Mouse (Mus musculus): ENCODE measurements at regions not wholly inside any gene's neighbourhood (a gene's known extent, or its start where the extent isn't known, plus 50 kb on each side); places are given as distances from the start of the nearest gene placed in this dataset.
A peak's percentile ranks its signal among the peaks of the same experiment; 100 is the strongest.

DNA sequence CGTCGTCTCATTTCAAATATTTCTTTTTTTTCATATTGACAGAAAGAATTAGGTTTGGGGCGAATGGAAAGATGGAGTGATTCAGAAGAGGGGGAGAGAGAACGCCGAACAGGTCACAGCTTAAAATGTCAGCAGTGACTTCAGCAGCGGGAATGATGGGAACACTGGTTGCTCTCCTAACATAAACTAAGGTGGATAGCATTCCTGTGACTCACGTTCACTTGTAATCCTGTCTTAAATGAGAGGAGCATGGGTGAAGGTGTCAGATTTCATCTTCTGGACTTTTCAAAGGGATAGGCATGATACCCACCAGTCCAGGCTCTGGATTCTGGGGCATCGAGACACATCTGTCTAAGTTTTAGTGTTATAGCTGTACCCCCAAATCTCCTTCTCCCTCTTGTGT, 111.8 kb downstream of the Cd24a start:
- 22% methylated on average over 8 of the region's 8 CpGs for WGBS
- H3K36me3 ChIP-seq (ENCODE audit: insufficient read depth, low read length), result no peaks in the 10 kb centered on the region
- 0 out of 2 replicates have a peak overlapping the region, but pooled peaks have one; percentile 22 for H3K9ac ChIP-seq (replicated peaks; ENCODE audit: low read length)
- no peak overlapping the region; the same call in 1 of the 2 replicates for H3K4me3 ChIP-seq (ENCODE audit: low read length)
- H3K4me2 ChIP-seq (replicated peaks; ENCODE audit: low read depth, low read length), result peak overlapping the region; percentile 46
- ATAC-seq (ENCODE audit: low FRiP score, low TSS enrichment), result no peak
- no peaks in the 10 kb centered on the region for H3K9me3 ChIP-seq (ENCODE audit: low read length)
- peaks cover 41% of the 10 kb centered on the region for H3K4me1 ChIP-seq (ENCODE audit: insufficient read depth, low read length)
- peak overlapping the region; percentile 35 for H3K27ac ChIP-seq (ENCODE audit: low read length)
- H3K27me3 ChIP-seq (ENCODE audit: insufficient read depth, low read length), result no peaks in the 10 kb centered on the region

DNA sequence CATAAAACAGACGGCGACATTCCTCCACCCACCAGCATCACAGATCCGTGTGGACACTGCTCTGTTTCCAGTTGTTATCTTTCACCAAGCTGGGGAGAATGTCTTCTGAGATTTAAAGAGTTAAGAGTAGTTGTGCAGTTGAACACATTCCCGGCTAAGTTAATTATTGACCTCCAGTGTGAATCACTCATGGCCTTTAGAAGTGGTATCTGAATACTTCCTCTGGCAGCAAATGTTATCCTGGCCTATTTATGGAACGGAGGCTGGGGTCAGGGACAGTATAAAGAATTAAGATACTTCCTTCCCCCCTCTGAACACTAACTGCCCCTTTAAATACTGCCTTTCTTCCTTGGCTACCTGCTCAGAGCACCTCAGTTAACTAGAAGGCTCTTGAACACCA, 115.9 kb downstream of the Cd24a start:
- Histone ChIP-seq H3K4me3 (ENCODE audit: low read length) (no peak overlapping the region), H3K4me2 (replicated peaks; ENCODE audit: low read depth, low read length) (no peak overlapping the region), H3K27me3 (ENCODE audit: insufficient read depth, low read length) (no peaks in the 10 kb centered on the region), H3K27ac (ENCODE audit: low read length) (peak overlapping the region; percentile 71), H3K9ac (replicated peaks; ENCODE audit: low read length) (no peak overlapping the region), H3K36me3 (ENCODE audit: insufficient read depth, low read length) (no peaks in the 10 kb centered on the region), H3K9me3 (ENCODE audit: low read length) (no peaks in the 10 kb centered on the region), H3K4me1 (ENCODE audit: insufficient read depth, low read length) (peaks cover 32% of the 10 kb centered on the region)
- 39% methylated on average over 5 of the region's 5 CpGs for WGBS
- peak; percentile 47; the same call in 1 of the 2 replicates for ATAC-seq (ENCODE audit: low FRiP score, low TSS enrichment)

DNA sequence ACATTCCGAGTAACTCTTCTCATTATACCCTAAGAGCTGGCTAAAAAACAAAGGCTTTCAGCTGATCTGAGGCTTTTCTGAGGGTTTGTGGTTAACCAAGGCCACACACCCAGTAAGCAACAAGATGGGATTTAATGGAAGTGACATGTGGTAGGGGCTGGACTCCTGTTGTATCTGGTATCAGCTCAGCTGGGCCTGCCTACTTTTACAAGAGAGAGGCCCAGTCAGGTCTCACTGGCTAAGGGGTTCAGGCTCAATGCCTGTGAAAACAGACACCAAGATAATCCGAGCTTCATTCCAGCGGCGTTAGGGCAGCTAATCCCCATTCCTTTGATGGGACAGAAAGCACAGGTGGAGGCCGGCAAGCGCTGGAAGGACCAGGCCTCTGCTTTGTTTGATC, 116.4 kb downstream of the Cd24a start:
- peak; percentile 55; the same call in 1 of the 2 replicates for ATAC-seq (ENCODE audit: low FRiP score, low TSS enrichment)
- H3K27ac ChIP-seq (ENCODE audit: low read length), result peak overlapping the region; percentile 71
- 37% methylated on average over 6 of the region's 6 CpGs for WGBS

DNA sequence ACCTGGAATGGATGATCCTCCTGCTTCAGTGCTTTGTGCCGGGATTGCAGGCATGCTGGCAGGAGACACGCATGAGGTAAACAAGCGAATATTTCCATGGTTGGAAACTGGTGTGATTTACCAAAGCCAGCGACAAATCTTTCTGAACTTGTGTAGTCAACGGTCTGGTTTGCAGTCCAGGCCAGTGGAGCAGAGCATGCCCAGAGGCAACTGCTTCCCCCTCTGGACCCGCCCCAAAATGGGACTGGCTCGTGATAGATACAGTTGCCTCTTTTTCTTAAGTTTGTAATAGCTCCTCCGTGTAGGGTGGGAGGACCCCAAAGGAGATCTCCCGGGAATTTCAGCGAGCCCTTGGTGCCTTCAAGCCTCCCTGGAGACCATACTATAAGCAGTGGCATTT, 117.4 kb downstream of the Cd24a start:
- Histone ChIP-seq H3K4me2 (replicated peaks; ENCODE audit: low read depth, low read length) (no peak overlapping the region), H3K9me3 (ENCODE audit: low read length) (no peaks in the 10 kb centered on the region), H3K4me3 (ENCODE audit: low read length) (no peak overlapping the region), H3K9ac (replicated peaks; ENCODE audit: low read length) (no peak overlapping the region), H3K27me3 (ENCODE audit: insufficient read depth, low read length) (no peaks in the 10 kb centered on the region), H3K4me1 (ENCODE audit: insufficient read depth, low read length) (peaks cover 17% of the 10 kb centered on the region), H3K27ac (ENCODE audit: low read length) (no peak overlapping the region), H3K36me3 (ENCODE audit: insufficient read depth, low read length) (no peaks in the 10 kb centered on the region)
- no peak for ATAC-seq (ENCODE audit: low FRiP score, low TSS enrichment)
- WGBS, result 63% methylated on average over 10 of the region's 10 CpGs

More for the DNA sequence above, 116.4 kb downstream of the Cd24a start:
- no peak overlapping the region for H3K4me2 ChIP-seq (replicated peaks; ENCODE audit: low read depth, low read length)
- no peak overlapping the region for H3K4me3 ChIP-seq (ENCODE audit: low read length)
- H3K9me3 ChIP-seq (ENCODE audit: low read length), result no peaks in the 10 kb centered on the region
- H3K9ac ChIP-seq (replicated peaks; ENCODE audit: low read length), result no peak overlapping the region
- peaks cover 26% of the 10 kb centered on the region for H3K4me1 ChIP-seq (ENCODE audit: insufficient read depth, low read length)
- H3K36me3 ChIP-seq (ENCODE audit: insufficient read depth, low read length), result no peaks in the 10 kb centered on the region
- H3K27me3 ChIP-seq (ENCODE audit: insufficient read depth, low read length), result no peaks in the 10 kb centered on the region

DNA sequence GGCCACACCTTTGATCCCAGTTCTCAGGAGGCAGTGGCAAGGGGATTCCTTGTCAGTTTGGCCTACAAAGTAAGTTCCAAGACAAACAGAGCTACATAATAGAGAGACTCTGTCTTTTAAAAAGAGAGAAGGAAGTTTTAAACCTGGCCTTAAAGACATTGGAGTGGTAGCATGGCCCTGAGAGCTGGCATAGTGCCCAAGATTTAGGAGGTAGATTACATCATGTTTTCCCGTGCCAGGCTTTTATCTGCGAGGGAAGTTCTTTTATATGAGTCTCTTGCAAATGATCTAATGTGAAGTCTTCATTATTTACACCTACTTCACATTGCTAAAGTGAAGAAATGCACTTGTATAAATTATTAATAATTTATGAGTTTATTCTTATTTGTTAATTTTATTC, 119.8 kb downstream of the Cd24a start:
- Histone ChIP-seq H3K4me3 (ENCODE audit: low read length) (no peak overlapping the region), H3K9me3 (ENCODE audit: low read length) (no peaks in the 10 kb centered on the region), H3K9ac (replicated peaks; ENCODE audit: low read length) (no peak overlapping the region), H3K4me1 (ENCODE audit: insufficient read depth, low read length) (peaks cover 19% of the 10 kb centered on the region), H3K4me2 (replicated peaks; ENCODE audit: low read depth, low read length) (no peak overlapping the region), H3K27me3 (ENCODE audit: insufficient read depth, low read length) (no peaks in the 10 kb centered on the region), H3K36me3 (ENCODE audit: insufficient read depth, low read length) (no peaks in the 10 kb centered on the region), H3K27ac (ENCODE audit: low read length) (no peak overlapping the region)
- WGBS, result 61% methylated on average over 2 of the region's 2 CpGs
- ATAC-seq (ENCODE audit: low FRiP score, low TSS enrichment), result no peak

DNA sequence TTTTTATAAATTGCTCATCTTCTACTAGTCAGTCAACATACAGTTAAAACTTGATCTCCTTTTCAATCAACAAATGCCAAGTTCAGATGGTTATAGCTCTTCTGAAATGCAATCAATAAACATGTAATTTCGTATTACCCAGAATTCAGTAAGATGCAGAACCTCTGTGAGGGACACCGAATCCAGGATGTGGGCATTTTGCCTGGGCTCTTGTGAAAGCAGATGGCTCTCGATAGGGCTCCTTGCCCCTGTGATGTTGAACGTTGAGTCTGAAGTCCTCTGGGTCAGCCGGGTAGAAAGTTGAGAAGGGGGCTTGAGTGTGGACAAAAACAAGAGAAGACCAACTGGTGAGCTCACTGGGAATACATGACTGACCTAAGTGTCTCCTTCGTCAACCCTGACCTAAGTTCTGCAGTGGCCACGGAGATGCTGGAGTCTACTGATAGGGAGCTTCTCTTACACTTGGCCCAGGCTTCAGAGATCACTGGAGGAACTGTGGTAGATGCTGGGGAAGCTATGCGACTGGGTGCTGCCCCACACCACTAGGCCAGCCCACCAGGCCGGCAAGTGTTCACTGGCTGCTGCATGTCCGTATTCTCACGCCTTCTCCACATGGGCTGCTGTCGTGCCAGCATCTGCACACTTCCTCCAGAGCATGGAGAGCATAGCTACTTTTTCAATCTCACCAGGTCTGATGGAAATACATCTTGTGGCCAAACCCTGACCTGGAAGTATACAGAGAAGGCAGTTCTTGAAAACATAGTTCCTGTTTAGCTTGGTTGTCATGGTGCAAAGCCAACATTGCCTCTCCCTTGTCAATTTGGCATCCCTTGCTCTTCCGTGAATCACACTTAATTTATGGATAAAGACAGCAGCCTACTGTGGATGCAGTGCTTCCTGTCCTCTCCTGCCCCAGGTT, 122.5 kb downstream of the Cd24a start:
- 0 out of 2 replicates have a peak, but pooled peaks cover 3% of the 10 kb centered on the region for H3K4me1 ChIP-seq (ENCODE audit: insufficient read depth, low read length)
- 82% methylated on average over 13 of the region's 13 CpGs for WGBS
- ATAC-seq (ENCODE audit: low FRiP score, low TSS enrichment), result no peak

DNA sequence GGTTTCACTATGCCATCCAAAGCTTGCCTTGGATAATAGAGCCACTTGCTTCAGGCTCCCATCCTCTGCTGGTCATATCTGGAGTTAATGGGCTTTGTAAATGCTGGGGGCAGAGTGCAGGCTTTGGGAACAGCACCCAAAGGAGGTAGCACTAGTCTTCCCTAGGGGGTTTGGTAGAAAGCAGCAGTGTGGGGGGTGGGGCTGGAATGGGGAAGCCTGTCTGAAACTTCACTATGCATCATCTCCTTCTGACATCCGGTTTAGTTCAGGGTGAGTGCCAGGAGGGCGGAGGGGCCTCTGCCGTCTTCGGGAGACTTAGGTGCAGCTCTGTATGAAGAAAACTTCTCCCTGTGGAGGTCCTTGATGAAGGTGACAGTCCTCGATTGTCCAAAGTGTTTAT, 124.8 kb downstream of the Cd24a start:
- Histone ChIP-seq H3K27me3 (ENCODE audit: insufficient read depth, low read length) (no peaks in the 10 kb centered on the region), H3K4me1 (ENCODE audit: insufficient read depth, low read length) (peaks cover 3% of the 10 kb centered on the region; the same call in 1 of the 2 replicates), H3K27ac (ENCODE audit: low read length) (no peak overlapping the region), H3K9me3 (ENCODE audit: low read length) (no peaks in the 10 kb centered on the region), H3K36me3 (ENCODE audit: insufficient read depth, low read length) (no peaks in the 10 kb centered on the region), H3K9ac (replicated peaks; ENCODE audit: low read length) (no peak overlapping the region), H3K4me3 (ENCODE audit: low read length) (no peak overlapping the region), H3K4me2 (replicated peaks; ENCODE audit: low read depth, low read length) (no peak overlapping the region)
- no peak for ATAC-seq (ENCODE audit: low FRiP score, low TSS enrichment)
- 79% methylated on average over 5 of the region's 5 CpGs for WGBS

More for the DNA sequence above, 122.5 kb downstream of the Cd24a start:
- H3K36me3 ChIP-seq (ENCODE audit: insufficient read depth, low read length), result no peaks in the 10 kb centered on the region
- no peak overlapping the region for H3K4me2 ChIP-seq (replicated peaks; ENCODE audit: low read depth, low read length)
- H3K27ac ChIP-seq (ENCODE audit: low read length), result no peak overlapping the region
- H3K9me3 ChIP-seq (ENCODE audit: low read length), result no peaks in the 10 kb centered on the region
- no peak overlapping the region for H3K4me3 ChIP-seq (ENCODE audit: low read length)
- no peak overlapping the region for H3K9ac ChIP-seq (replicated peaks; ENCODE audit: low read length)
- H3K27me3 ChIP-seq (ENCODE audit: insufficient read depth, low read length), result no peaks in the 10 kb centered on the region

DNA sequence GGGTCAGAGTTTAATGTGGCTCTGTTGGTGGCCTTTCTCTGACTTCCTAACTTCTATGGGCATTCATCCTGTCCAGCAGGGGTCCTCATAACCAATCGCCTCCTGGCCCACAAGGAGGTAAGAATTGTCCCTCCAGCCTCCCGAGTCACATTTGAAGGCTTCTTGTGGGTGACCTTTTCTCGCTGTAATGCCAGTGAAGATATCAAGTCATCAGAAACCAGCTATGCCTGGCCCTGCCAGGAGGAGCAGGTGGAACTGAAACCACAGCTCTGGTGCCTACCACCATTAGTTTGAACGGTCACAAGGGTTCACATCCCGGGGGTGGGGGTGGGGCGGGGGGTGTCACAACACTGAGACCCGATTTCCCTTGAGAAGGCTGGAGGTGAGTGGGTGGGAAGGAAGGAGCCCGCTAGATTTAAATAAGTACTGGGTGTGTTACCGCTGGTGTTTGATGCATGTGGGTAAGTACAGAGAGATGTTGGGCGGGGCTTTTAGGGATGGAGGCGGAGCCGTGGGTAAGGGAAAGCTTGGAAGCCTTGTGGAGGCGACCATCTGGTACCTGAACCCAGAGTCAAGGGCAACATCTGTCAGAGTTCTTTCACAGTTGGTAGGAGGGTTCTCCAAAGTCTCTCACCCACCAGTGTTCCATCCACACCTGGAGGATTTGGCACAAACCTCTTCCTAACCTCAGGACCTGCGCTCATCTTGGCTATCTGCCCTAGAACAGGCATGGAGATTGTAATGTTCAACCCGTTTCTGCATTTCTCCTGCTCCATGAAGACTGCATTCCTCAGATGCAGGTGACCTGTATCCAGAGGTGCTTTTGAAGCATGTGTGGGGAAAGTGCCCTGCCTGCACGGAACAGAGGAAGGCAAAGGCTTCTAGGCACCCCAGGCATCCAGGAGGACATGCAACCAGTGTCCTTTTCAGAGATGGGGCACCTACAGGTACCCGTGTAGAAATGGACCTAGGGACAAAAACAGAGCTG, 128.2 kb downstream of the Cd24a start:
- no peaks in the 10 kb centered on the region for H3K36me3 ChIP-seq (ENCODE audit: insufficient read depth, low read length)
- H3K27ac ChIP-seq (ENCODE audit: low read length), result no peak overlapping the region
- H3K9me3 ChIP-seq (ENCODE audit: low read length), result no peaks in the 10 kb centered on the region
- no peak overlapping the region for H3K4me3 ChIP-seq (ENCODE audit: low read length)
- no peak overlapping the region for H3K4me2 ChIP-seq (replicated peaks; ENCODE audit: low read depth, low read length)
- ATAC-seq (ENCODE audit: low FRiP score, low TSS enrichment), result no peak
- no peak overlapping the region for H3K9ac ChIP-seq (replicated peaks; ENCODE audit: low read length)
- 59% methylated on average over 17 of the region's 17 CpGs for WGBS
- H3K4me1 ChIP-seq (ENCODE audit: insufficient read depth, low read length), result peaks cover 3% of the 10 kb centered on the region; the same call in 1 of the 2 replicates
- no peaks in the 10 kb centered on the region for H3K27me3 ChIP-seq (ENCODE audit: insufficient read depth, low read length)

DNA sequence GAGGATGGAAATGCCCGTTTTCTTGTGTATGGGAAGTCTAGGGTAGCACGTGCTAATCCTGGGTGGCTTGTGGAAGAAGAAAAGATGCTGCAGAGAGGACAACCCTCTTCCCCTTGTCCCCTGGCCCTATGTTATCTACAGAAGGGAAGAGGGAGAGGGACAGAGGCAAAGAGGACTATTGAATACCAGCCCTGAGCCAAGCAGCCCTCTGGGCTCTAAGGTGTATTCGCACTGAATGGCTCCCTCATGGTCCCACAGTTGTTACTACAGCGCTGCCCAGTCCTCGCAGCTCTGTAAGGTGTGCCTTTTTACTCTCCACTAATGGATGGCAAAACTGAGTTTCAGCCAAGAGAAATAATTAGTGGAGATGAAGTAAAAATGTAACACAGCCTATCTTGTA, 128.9 kb downstream of the Cd24a start:
- no peak overlapping the region for H3K4me3 ChIP-seq (ENCODE audit: low read length)
- H3K27ac ChIP-seq (ENCODE audit: low read length), result no peak overlapping the region; the same call in 1 of the 2 replicates
- H3K9me3 ChIP-seq (ENCODE audit: low read length), result no peaks in the 10 kb centered on the region
- H3K27me3 ChIP-seq (ENCODE audit: insufficient read depth, low read length), result no peaks in the 10 kb centered on the region
- 83% methylated on average over 5 of the region's 5 CpGs for WGBS
- no peak overlapping the region for H3K4me2 ChIP-seq (replicated peaks; ENCODE audit: low read depth, low read length)
- no peak for ATAC-seq (ENCODE audit: low FRiP score, low TSS enrichment)
- H3K36me3 ChIP-seq (ENCODE audit: insufficient read depth, low read length), result no peaks in the 10 kb centered on the region
- peaks cover 3% of the 10 kb centered on the region; the same call in 1 of the 2 replicates for H3K4me1 ChIP-seq (ENCODE audit: insufficient read depth, low read length)
- no peak overlapping the region for H3K9ac ChIP-seq (replicated peaks; ENCODE audit: low read length)
